Mouse (Mus musculus) adrenal gland, adult 2 months (tissue): Measurements from ENCODE around the gene Prkce. TPM values are rescaled to one million over a fixed set of nuclear protein-coding genes. Genes with fewer than 3 reads are reported as not detected.
"Not testable (repeated sequence)": the region's sequence is repeated elsewhere in the genome, so short reads cannot be mapped to it uniquely, and the experiment has no call there.

Source experiments
- DNase-seq: peaks from one replicate; pipeline ENCODE4 v3.0.0; 2021
- polyA plus RNA-seq: library from polyadenylated mRNA; depleted of rRNA; stranded (reverse); fragments of >200 nt; gene quantifications from 2 replicates; pipeline ENCODE4 v1.2.3, GENCODE M21; 2012
- total RNA-seq, 2 experiments: library from RNA; stranded (reverse); gene quantifications; 2 replicates each; pipeline ENCODE4 v1.2.3; 2021

The Prkce gene
- total and polyA plus RNA-seq, 3 experiments, result 4.5 to 20.5 (median 17.5) TPM

DNA sequence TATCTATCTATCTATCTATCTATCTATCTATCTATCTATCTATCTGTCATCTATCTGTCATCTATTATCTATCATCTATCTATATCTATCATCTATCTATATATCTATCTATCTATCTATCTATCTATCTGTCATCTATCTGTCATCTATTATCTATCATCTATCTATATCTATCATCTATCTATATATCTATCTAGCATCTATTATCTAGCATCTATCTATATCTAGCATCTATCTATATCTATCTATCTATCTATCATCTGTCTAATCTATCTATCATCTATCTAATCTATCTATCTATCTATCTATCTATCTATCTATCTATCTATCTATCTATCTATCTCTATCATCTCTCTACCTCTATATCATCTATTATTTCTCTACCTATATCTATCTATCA lies 309.8 kb downstream of the Prkce start:
- DNase-seq, result not testable (repeated sequence)

DNA sequence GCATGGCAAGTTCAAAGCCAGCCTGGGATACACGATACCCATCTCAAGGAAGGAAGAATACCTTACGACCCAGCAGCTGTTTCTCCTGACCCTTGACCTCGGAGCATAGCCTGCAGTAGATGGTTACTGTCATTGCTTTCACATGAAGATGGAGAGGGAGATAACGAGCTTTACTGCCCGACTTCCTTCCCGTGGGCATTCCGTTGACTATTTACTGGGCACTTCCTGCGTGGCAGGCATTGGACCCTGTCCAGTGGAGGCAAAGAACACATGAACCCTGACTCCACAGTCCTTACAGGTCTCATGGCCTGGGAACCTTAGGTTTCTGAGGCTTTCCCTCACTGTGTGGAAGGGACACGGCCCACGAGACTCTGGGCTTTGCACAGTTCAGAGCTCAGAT lies 311.8 kb downstream of the Prkce start:
- DNase-seq, result no peak

DNA sequence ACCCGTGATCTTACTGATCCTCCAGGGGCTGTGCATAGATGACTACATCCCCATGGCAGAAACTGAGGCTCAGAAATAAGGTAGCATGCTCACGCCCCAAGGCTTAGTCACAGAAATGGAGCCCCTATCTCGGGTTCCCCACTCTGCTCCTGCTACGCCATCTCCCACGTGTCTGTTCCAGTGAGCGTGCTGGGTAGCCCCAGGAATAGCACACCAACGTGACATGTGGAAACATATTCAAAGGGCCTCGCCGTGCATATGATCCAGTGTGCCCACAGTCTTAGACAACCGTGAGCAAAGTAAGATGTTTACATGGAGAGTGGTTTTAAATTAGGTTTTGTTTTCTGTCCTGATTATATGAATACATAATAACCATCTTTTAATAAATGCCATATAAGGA lies 315.1 kb downstream of the Prkce start:
- DNase-seq, result no peak

DNA sequence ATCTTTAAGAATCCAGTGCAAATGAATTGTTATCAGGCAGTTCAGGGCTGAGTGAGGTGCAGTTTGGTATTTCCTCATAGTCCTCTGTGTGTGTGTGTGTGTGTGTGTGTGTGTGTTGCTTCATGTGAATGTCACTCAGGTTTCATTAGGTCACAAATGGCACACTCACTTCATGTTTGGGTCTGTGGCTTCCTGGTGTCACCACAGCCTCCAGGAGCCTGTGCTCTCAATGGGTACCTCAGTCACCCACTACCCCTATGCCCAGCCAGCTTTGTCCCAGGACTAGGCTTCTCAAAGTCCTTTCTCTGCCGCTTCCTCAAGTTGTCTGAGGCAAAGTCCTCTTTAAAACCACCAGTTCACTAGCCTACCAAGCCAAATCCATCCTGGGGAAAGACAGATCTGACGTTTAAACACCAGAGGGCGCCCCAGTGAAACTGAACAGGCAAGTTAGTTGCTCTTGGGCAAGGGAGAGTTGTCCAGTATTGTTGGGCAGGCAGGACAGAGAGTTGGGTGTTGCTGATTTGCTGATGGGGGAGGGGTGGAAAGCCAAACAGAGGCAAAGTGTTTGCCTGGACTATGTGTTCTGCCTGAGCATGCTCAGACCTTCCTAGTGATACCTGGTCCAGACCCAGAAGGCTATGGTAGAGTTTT lies 316.6 kb downstream of the Prkce start:
- DNase-seq, result peak; percentile 83

DNA sequence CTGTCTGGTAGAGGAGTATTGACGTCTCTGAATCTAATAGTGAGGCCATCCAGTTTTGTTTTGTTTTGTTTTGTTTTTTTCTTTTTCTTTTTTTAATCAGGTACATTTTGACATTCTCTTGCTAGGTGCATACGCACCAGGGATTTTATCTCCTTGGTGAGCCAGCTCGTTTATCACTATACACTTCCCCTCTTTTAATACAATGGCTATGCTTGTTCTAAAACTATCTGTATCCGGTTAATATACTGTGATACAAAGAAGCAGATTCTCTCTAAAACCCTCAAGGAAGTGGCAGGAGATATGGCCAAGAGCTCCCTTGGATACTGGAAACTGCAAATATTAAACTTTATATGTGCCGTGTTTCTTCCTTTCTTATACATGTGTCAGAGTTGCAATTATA lies 319.1 kb downstream of the Prkce start:
- DNase-seq, result no peak

DNA sequence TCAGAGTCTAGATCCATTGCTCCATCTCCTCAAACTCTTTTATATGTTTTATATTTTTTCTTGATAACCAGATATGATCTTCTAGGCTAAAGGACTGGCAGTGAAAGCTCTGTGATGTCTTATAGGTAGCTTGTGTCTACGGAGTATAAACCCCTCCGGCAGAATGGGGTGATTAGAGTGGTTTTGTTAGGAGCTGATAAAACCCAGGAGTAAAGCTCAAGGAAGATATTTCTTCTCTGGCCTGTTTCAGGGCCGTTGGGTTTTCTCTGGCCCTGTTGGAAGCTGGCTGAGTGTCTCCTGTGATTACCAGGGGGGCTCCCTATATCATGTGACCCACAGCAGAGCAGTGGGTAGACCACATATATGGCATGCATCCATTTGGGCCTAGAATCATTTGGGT lies 319.9 kb downstream of the Prkce start:
- DNase-seq, result no peak

DNA sequence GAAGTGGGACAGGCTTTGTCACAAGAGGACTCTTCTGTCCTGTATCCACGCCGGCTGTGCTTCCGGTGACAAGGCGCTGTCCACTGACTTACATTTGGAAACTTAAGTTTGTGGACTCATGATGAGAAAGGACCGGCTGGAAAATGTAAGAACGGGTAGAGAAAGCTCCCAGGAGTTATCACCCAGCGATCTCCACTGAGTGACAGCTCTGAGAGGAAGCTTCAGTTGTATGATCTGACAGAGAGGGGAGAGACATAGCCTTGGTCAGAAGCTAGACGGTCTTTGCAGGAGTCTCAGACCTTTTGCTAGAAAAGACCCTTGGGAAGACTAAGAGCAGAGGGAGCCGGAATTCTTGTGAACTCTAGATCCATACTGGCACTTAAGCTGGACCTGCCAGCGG lies 322.2 kb downstream of the Prkce start:
- no peak for DNase-seq

DNA sequence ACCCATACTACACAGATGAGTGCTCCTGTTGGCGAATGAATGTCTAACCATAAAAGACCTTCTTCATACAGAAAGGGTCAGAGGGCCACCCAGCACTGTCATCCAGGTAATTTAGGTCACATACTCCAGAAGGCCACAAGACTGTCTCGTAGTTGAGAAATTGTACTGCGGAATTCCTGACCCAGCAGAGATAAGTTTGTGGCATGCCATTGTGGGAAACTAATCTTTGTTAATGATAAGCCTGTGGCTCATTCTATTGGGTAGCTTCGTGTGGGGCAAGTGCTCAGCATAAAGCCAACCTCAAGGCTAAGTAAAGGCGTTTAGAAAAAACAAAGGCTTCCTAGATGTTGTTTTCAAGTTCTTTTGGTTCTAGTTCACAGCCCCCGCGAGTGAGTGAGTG lies 324.8 kb downstream of the Prkce start:
- no peak for DNase-seq

DNA sequence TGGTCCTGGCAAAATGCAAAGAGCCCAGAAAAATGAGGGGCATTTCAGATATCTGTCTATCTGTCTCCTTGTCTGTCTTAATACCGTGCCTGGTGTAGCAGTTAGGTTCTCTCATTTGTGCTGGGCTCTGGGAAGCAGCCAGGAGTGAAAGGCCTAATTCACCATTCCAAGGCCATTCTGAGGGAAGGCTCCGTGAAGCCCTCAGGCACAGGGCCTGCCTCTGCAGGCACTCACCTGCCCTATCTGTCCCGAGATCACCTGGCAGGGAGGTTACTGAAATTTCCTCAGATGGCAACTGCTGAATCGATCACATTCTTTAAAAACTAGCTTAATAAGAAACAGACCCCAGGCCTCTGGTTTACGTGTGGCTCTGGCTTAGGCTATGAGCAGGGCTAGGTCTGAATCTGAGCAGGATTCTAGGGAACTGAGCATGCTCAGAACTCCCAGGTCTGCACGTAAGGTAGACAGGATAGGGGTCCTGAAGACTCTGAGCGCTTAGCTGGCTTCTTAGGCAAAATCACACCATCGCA lies 326.4 kb downstream of the Prkce start:
- no peak for DNase-seq

DNA sequence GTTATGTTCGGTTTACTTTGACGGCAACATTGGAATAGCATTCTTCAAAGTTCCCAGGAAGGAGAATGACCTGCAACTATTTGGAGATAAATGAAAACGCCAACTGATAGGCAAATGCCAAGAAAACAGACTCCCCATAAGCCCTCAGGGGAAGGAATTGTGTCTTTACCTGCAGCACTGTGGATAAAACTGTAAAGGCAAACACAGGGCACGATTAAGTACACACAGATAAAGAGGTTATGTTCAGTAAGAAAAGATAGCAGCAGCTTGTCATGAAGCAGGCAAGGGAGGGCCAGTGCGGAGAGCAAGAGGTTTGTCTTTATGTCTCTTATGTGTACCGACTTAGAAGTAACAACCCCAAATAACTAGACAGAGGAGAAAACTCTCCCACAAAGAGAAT lies 326.9 kb downstream of the Prkce start:
- no peak for DNase-seq

DNA sequence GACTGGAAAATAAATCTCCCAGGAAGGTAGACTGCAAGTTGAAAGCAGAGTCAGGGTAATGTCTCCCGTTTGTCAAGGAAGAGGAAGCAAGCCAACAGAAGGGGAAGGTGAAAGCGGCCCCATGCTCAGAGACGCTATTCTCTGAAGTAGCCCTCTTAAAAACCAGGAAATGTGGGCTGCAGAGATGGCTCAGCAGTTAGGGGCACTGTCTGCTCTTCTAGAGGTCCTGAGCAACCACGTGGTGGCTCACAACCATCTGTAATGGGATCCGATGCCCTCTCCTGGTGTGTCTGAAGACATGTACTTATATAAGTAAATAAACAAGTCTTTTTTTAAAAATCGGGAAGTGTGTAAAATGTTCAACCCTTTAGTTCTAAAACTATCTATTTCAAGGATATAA lies 327.3 kb downstream of the Prkce start:
- DNase-seq, result no peak

DNA sequence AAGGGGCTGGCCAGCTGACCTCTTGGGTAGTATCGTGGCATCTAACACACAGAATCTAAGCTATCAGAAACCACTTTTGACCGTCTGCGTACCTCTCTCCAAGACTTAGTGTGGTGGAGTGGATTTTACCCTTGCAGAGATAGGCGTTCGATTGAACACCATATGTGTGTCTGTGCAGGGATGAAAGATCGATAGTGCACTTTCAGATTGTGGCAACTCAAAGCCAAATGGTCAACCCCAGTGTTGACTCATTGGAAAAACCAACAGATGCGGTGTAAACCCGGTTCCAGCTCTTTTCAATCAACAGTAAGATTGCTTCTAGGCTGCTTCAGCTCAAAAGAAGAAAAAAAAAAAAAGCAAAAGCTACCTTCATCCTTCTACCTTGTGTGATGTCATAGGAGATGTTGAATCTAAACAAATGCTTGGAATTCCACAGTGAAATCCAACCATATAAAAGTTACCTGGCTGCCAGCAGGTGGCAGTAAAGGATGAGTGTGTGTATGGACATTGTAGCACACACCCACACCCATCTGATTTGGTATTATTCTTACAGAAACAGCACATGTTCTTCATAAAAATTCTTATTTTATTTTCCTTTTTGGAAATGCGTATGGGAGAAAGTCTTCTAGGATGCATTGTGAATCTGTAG lies 328.7 kb downstream of the Prkce start:
- DNase-seq, result no peak

DNA sequence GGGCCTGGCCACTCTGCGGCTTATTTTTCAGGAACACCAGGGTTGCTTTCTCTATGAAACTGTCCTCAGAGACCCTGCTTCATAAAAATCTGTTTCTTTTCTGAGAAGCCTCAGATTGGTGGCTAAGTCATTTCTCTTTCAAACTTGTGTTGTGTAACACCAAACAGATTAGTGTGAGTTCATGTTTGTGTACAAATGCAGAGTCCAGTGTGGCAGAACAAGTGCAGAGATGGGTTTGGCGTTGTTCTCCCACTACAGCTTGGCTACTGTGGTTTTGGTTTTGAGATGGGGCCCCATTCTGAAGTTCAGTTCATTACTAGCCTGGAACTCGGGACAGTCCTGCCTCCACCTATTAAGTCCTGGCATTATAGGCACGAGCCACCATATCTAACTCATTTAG lies 329.7 kb downstream of the Prkce start:
- no peak for DNase-seq

DNA sequence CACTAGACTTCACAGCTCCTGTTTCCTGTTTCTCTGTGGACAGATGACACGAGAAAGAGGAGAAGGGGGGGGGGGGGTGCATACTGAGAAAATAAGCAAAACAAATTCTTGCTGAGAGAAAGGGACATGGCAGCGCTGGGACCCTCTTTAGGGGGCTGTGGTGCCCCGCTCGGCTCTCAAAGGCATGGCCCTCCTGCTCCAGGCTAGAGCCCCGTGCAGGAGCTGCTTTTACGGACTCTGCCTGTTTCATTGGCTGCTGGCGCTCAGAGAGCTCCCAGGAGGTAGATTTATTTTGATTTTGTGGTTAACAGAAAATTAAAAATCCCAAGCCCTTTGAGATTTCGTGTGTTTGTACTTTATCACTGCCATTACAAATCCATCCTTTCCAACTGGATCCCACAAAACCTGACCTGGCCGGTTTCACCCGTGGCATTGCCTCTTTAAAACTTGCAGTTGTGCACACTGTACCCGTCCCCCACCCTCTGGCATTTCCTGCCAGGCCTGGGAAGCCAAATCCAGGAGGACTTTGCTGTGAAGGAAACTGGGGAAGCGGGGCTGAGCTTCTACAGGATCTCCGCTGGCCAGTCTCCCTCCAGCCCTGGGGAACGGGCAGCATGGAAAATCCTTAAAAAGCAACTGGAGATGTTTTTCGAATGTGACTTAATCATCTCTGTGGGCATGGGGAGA lies 331.9 kb downstream of the Prkce start:
- peak; percentile 43 for DNase-seq

DNA sequence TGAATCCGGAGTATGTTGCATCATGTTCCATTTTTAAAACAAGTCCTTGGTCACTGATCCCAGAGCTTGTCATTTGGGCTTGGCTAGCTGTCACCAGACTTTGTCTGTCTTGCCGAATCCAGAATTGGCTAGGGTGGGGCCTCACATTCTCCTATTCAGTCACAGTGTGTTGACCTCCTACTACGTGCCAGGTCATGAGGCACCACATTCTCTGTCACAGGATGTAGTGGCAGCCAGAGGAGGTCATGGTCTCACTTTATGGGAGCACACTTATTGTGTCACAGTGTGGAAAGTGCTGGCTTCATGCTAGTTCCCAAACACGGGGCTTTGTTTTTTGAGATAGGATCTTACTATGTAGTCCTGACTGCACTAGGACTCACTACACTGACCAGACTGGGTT lies 333.8 kb downstream of the Prkce start:
- no peak for DNase-seq

DNA sequence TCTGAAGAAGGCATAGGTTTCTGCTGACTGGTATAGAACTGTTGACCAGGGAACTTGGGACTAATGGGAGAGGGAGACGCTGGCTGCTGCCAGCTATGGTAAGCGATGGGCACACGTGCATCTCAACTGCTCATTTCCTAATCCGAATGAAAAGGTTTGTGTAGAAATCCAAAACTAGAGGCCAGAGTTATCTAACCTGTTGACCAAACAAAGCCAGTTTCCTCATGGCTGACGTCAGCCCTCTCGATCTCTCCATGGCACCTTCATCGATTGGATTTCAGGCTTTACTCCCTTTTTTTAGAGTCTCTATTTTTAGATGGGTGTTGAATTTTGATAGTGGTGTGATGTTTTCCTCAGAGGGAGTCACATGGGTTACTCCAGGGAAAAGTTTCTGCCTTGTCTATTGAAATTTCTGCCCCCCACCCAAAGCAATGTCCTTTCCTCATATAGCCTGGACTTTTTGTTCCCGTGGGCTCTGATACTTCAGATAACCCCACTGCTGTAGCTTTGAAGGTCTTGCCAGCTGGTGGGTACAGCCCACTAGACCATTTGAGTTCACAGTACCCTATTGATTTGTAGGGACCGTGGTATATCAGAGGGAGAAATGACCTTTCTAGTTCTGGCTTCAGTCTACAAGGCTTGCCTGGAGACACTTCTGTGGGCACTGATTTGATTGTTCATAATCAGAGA lies 335.8 kb downstream of the Prkce start:
- DNase-seq, result no peak

DNA sequence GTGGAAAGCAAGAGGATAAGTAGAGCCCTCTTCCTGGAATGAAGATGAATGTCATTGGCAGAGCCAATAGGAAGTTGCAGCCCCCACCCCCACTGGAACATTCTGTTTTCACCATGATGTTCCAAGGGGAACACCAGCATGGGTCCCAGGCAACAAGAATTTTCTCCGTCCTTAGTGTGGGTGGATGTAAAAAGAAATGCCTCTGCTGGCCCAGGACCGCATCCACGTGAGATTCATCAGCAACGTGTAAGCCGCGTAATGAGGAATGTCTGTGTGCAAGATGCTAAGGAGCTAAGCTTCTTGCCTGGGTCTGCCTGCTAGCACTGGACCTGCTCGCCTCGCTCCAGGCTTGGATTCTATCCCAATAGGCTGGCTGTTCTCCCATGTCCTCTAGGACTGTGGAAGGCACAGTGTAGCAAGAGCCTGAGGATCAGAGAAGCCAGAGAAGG lies 337.6 kb downstream of the Prkce start, which contains the start of gene Gm10309:
Gene Gm10309 (minus strand): TSS at position 50 of the 449 bp plus-strand sequence.
- DNase-seq, result peak; percentile 44

DNA sequence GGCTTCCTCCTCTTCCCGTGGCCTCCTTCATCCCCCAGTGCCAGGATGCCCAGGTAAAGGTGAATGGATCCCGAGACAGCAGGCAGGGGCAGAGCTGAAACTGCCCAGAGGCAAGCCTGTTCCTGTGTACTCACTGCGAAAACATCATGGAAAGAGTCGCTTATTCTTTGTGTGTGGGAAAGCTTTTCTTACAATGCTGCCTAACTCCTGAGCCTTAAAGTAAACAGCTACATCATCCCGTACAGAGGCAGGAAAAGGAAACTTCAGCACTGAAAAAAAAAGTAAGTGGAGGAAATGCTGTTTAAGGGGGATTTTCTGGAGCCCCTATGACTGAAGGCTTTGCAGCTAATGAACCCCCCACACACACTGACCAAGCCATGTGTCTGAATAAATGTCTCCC lies 339.3 kb downstream of the Prkce start:
- no peak for DNase-seq

DNA sequence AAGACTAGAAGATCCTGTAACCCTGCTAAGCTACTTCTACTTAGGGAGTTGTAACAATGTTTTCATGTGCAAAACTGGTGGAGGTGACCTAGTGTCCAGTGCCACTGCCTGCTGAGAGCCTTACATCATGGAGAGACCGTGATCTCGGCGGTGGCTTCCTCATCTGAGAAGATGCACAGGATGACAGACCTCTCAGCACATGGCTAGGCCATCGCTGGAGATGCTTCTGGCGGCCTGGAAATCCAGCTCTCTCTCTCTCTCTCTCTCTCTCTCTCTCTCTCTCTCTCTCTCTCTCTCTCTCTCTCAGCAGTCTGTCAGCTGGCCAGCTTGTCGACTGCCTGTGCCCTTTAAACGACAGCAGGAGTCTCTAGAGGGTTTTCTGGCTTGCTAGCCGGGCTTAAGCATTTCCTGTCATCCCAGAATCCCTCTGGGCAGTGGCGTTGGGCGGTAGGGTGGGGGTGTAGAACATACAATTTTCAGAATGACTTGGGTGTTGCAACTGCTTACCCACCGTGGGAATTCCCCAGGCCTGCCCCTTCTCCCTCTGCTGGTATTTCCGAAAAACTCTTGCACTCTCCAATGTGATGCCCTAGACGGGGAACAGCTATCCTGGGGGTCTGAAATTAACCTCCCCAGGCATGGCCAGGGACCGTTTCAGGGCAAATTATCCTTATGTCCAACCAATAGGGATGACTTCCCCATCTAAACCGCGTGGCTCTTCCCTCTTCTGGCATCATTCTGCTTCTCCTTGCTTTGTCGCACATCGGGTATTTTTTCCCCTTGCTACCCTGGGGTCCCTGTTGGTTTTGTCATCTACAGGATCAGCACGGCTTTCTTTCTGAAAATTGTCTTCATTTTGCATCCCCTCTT lies 340.0 kb downstream of the Prkce start:
- peak; percentile 57 for DNase-seq

DNA sequence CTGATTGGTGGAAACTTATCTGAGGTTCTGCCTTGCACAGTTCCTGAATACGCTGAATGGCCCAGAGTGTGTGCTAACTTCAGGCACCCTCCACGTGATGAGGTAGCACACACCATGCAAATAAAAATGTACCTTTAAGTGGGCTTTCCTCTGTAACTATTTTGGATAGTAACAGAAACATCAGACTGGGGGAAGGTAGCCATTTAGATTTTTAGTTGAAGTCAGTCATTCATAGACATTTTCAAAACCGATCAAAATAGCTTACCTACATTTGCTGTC lies 340.6 kb downstream of the Prkce start:
- DNase-seq, result no peak

DNA sequence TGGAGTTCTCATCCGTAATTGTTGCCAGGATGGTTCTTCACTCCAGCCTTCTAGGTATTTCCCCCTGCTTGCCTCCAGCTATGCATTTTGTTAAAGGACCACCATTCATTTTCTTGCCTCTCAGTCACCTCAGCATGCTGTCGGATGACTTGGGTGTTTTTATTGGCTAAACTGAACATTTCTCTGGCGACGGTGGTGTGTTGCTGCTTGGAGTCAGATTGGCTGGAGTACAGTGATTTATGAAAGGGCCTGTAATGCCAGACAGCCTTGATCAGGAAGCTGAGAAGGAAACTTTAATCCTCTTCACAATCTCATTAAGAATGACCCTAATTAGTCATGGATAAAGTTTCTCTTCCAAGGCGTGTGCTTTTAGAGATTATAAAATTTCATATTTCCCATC lies 342.3 kb downstream of the Prkce start:
- no peak for DNase-seq
